Mouse (Mus musculus): Measurements from ENCODE around the gene Gm20594.

Gene Gm20594

DNA sequence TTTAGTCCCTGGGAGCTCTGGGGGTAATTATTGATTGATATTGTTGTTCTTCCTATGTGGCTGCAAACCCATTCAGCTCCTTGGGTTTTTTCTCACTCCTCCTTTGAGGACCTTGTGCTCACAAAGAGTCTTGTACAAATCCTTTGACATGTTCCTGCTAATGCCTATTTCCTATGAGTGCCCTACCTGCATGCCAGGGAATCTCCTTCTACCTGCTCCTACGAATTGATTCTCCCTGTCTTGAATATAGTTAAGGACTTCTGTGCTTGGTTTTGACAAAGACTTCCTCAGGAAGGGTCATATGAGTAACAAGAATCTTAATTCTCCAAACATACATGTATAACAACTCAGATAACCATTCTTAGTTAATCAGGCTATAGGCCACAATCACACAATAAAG lies at the start of gene Gm20594:
TSS of gene Gm20594 (plus strand) at position 301 of the 400 bp plus-strand sequence.
- no peak for DNase-seq (ENCODE audit: low read depth, low spot score)

GRCm38 (mm10) chr6:79818114-79818513 lies 398 bp downstream of the Gm20594 start:
- no peak for DNase-seq (ENCODE audit: low read depth, low spot score)

DNA sequence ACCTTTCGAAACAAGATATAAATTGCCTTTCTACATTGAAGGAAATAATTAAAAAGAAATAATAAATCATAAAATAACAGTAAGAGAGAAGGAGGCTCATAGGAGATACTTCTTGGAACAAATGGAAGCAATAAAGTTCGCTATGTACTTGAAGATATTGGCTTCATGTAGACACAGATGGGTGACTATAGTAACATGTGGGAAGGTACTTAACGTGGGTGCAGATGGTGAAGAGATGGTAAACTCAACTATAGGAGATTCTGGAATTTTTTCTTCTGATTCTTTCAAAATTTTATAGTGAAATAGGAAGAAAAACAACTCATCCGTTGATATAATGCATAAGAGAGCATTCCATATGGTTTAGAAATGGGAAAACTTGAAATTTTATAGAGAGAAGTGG lies 16.1 kb downstream of the Gm20594 start:
- no peak for DNase-seq (ENCODE audit: low read depth, low spot score)

GRCm38 (mm10) chr6:79846829-79847228 lies 29.1 kb downstream of the Gm20594 start:
- DNase-seq (ENCODE audit: low read depth, low spot score) = no peak
